Mouse (Mus musculus): ENCODE data around the gene Ints5.

GRCm38 (mm10) chr19:8872266-8872840 is 20.5 kb upstream of the Ints5 start:
- no peak for TF ChIP-seq GATA1 (IDR thresholded peaks at IDR 0.05; ENCODE audit: low read length)
- no peak for TF ChIP-seq TAL1 (IDR thresholded peaks at IDR 0.05; ENCODE audit: low read length)

All from erythroblast, embryonic 14.5 days (primary cell).